Mouse (Mus musculus) midbrain, embryonic 16.5 days (tissue): ENCODE data around the gene Has1. TPM values are rescaled to one million over a fixed set of nuclear protein-coding genes. Genes with fewer than 3 reads are reported as not detected.

Experiments
- ATAC-seq: fragments of 200-750 bp; cut with Nextera tagmentation; 2 replicates; pipeline ENCODE4 v1.8.0; 2017; ENCODE audit warnings: moderate TSS enrichment
- H3K27ac ChIP-seq: fragments of 300-500 bp; sonication (generic); 2 replicates; pipeline ENCODE4 v1.5.1; 2014; ENCODE audit warnings: mild to moderate bottlenecking, low read length, mixed read lengths
- H3K27me3 ChIP-seq: fragments of 300-500 bp; sonication (generic); 2 replicates; pipeline ENCODE4 v1.6.1; 2014; ENCODE audit warnings: low read depth, low read length, mixed read lengths; ENCODE audit not compliant: control insufficient read depth, insufficient read depth
- H3K36me3 ChIP-seq: fragments of 300-500 bp; sonication (generic); 2 replicates; pipeline ENCODE4 v1.6.1; 2014; ENCODE audit warnings: mild to moderate bottlenecking, low read length, moderate library complexity, mixed read lengths; ENCODE audit not compliant: control insufficient read depth, insufficient read depth
- H3K4me1 ChIP-seq: fragments of 300-500 bp; sonication (generic); 2 replicates; pipeline ENCODE4 v1.6.1; 2014; ENCODE audit warnings: mild to moderate bottlenecking, low read length, mixed read lengths; ENCODE audit not compliant: control insufficient read depth, insufficient read depth
- H3K4me2 ChIP-seq: fragments of 300-500 bp; sonication (generic); 2 replicates; pipeline ENCODE4 v1.6.1; 2014; ENCODE audit warnings: mild to moderate bottlenecking, low read length, mixed read lengths
- H3K4me3 ChIP-seq: fragments of 300-500 bp; sonication (generic); 2 replicates; pipeline ENCODE4 v1.5.1; 2014; ENCODE audit warnings: low read depth, mild to moderate bottlenecking, low read length, moderate library complexity, mixed read lengths
- H3K9ac ChIP-seq: fragments of 300-500 bp; sonication (generic); 2 replicates; pipeline ENCODE4 v1.6.1; 2014; ENCODE audit warnings: low read depth, low read length, mixed read lengths
- H3K9me3 ChIP-seq: fragments of 300-500 bp; sonication (generic); replicated peaks from 2 replicates; pipeline ENCODE4 v1.6.1; 2014; ENCODE audit warnings: mild to moderate bottlenecking, low read length, mixed read lengths; ENCODE audit not compliant: control insufficient read depth, poor library complexity, severe bottlenecking
- WGBS: fragments of 180-500 bp; shearing (Covaris S2); extraction: QIAGEN DNeasy Blood & Tissue Kit; methylation state at CpG from one replicate; pipeline ENCODE4 v1.1.7; 2014; 5-methylcytosine and 5-hydroxymethylcytosine counted together
- polyA plus RNA-seq: library from polyadenylated mRNA; unstranded; fragments of >200 nt; fragmentation: Nextera tagmentation; extraction: Ambion mirVana; gene quantifications from 2 replicates; pipeline ENCODE4 v1.2.1, GENCODE M21; 2015

The Has1 gene
- polyA plus RNA-seq, 1 experiment from 2014 or later: 0.98 TPM

- no peaks in the 10 kb centered on the region for H3K9me3 ChIP-seq
- ATAC-seq: no peak
- no peak overlapping the region for H3K27ac ChIP-seq
- no peaks in the 10 kb centered on the region for H3K27me3 ChIP-seq
- H3K4me1 ChIP-seq: peaks cover 48% of the 10 kb centered on the region
- peaks cover 5% of the 10 kb centered on the region for H3K36me3 ChIP-seq
- no peak overlapping the region for H3K4me3 ChIP-seq
- H3K9ac ChIP-seq: no peak overlapping the region
- WGBS: 78% methylated on average over 5 of the region's 5 CpGs
- no peak overlapping the region for H3K4me2 ChIP-seq
Observed at GRCm38 (mm10) chr17:17836101-17836500, 18.9 kb downstream of the Has1 start.

- no peaks in the 10 kb centered on the region for H3K27me3 ChIP-seq
- H3K4me3 ChIP-seq: no peak overlapping the region
- no peaks in the 10 kb centered on the region for H3K9me3 ChIP-seq
- no peak overlapping the region for H3K9ac ChIP-seq
- 13% methylated on average over 1 of the region's 1 CpGs for WGBS
- no peak overlapping the region for H3K27ac ChIP-seq
- ATAC-seq: no peak
- H3K4me1 ChIP-seq: peaks cover 60% of the 10 kb centered on the region
- H3K4me2 ChIP-seq: no peak overlapping the region
- peaks cover 5% of the 10 kb centered on the region for H3K36me3 ChIP-seq
Observed at GRCm38 (mm10) chr17:17834896-17835295, 20.1 kb downstream of the Has1 start.

- Histone ChIP-seq H3K4me3 (peak overlapping the region; percentile 97), H3K4me1 (peaks cover 49% of the 10 kb centered on the region), H3K9ac (no peak overlapping the region)
Observed at GRCm38 (mm10) chr17:17830731-17831130, 24.3 kb downstream of the Has1 start.

GRCm38 (mm10) chr17:17829816-17830535 lies 25.0 kb downstream of the Has1 start:
- Histone ChIP-seq H3K4me3 (peak overlapping the region; percentile 97), H3K27ac (peak overlapping the region; percentile 100), H3K9me3 (no peaks in the 10 kb centered on the region), H3K9ac (peak overlapping the region; percentile 100), H3K4me1 (peaks cover 52% of the 10 kb centered on the region), H3K27me3 (no peaks in the 10 kb centered on the region), H3K4me2 (peak overlapping the region; percentile 92), H3K36me3 (no peaks in the 10 kb centered on the region; the same call in 1 of the 2 replicates)
- 60% methylated on average over 19 of the region's 23 CpGs for WGBS
- no peak for ATAC-seq

More at GRCm38 (mm10) chr17:17830731-17831130, 24.3 kb downstream of the Has1 start:
- H3K9me3 ChIP-seq: no peaks in the 10 kb centered on the region
- ATAC-seq: no peak
- H3K27ac ChIP-seq: peak overlapping the region; percentile 19; the same call in 1 of the 2 replicates
- no peaks in the 10 kb centered on the region for H3K27me3 ChIP-seq
- WGBS: 75% methylated on average over 7 of the region's 7 CpGs
- peak overlapping the region; percentile 92 for H3K4me2 ChIP-seq
- no peaks in the 10 kb centered on the region; the same call in 1 of the 2 replicates for H3K36me3 ChIP-seq

- no peaks in the 10 kb centered on the region for H3K9me3 ChIP-seq
- peak overlapping the region; percentile 100 for H3K9ac ChIP-seq
- peak overlapping the region; percentile 92 for H3K4me2 ChIP-seq
- 1% methylated on average over 6 of the region's 6 CpGs for WGBS
- H3K27ac ChIP-seq: peak overlapping the region; percentile 100
- H3K4me3 ChIP-seq: peak overlapping the region; percentile 97
- H3K36me3 ChIP-seq: no peaks in the 10 kb centered on the region; the same call in 1 of the 2 replicates
- no peak for ATAC-seq
- H3K27me3 ChIP-seq: no peaks in the 10 kb centered on the region
- H3K4me1 ChIP-seq: peaks cover 45% of the 10 kb centered on the region
Observed at GRCm38 (mm10) chr17:17829052-17829785, 25.8 kb downstream of the Has1 start.

- H3K4me2 ChIP-seq: peak overlapping the region; percentile 92
- no peaks in the 10 kb centered on the region for H3K9me3 ChIP-seq
- WGBS: under 1% methylated on average over 12 of the region's 15 CpGs
- peak; percentile 33 for ATAC-seq
- H3K9ac ChIP-seq: peak overlapping the region; percentile 100
- peak overlapping the region; percentile 100 for H3K27ac ChIP-seq
- H3K36me3 ChIP-seq: no peaks in the 10 kb centered on the region; the same call in 1 of the 2 replicates
- H3K4me3 ChIP-seq: peak overlapping the region; percentile 97
- peaks cover 37% of the 10 kb centered on the region for H3K4me1 ChIP-seq
- H3K27me3 ChIP-seq: no peaks in the 10 kb centered on the region
Observed at GRCm38 (mm10) chr17:17828191-17828981, 26.6 kb downstream of the Has1 start.

- 0% methylated on average over 13 of the region's 13 CpGs for WGBS
Observed at GRCm38 (mm10) chr17:17827658-17828190, 27.3 kb downstream of the Has1 start.

GRCm38 (mm10) chr17:17826751-17827657 lies 28.0 kb downstream of the Has1 start, which contains the start of gene Spaca6:
Gene Spaca6, plus strand, starts transcription at chr17:17827158.
- H3K9ac ChIP-seq: peak within 1 kb of the TSS; percentile 100
- peak; percentile 87 for ATAC-seq
- H3K27me3 ChIP-seq: no peaks in the 10 kb centered on the region
- peak within 1 kb of the TSS; percentile 100 for H3K27ac ChIP-seq
- H3K4me1 ChIP-seq: peaks cover 28% of the 10 kb centered on the region
- H3K9me3 ChIP-seq: no peaks in the 10 kb centered on the region
- peak within 1 kb of the TSS; percentile 92 for H3K4me2 ChIP-seq
- no peaks in the 10 kb centered on the region for H3K36me3 ChIP-seq
- under 1% methylated on average over 37 of the region's 42 CpGs for WGBS
- peak within 1 kb of the TSS; percentile 97 for H3K4me3 ChIP-seq

More at GRCm38 (mm10) chr17:17827658-17828190, 27.3 kb downstream of the Has1 start:
- Histone ChIP-seq H3K27ac (peak overlapping the region; percentile 100), H3K36me3 (no peaks in the 10 kb centered on the region; the same call in 1 of the 2 replicates), H3K9ac (peak overlapping the region; percentile 100), H3K27me3 (no peaks in the 10 kb centered on the region), H3K9me3 (no peaks in the 10 kb centered on the region), H3K4me1 (peaks cover 34% of the 10 kb centered on the region), H3K4me3 (peak overlapping the region; percentile 97), H3K4me2 (peak overlapping the region; percentile 92)
- ATAC-seq: peak; percentile 15
